Mouse (Mus musculus) CH12.LX (cell line): ENCODE measurements around the gene Timd4.

Source experiments
- CHD2 ChIP-seq: IDR thresholded peaks from 2 replicates; pipeline ENCODE4 v1.6.1; 2011; ENCODE audit warnings: low read length, improper control_type of control experiment
- CTCF ChIP-seq, 2 experiments: IDR thresholded peaks in 1 of 2; conservative IDR thresholded peaks in 1 of 2; 2 replicates each; pipeline ENCODE4 v1.5.1; 2011 to 2012; ENCODE audit warnings: low read depth in 2 of 2, low read length in 2 of 2, improper control_type of control experiment in 1 of 2, inconsistent platforms in 1 of 2, mild to moderate bottlenecking in 1 of 2, moderate library complexity in 1 of 2
- EP300 ChIP-seq: IDR thresholded peaks from 2 replicates; pipeline ENCODE4 v1.6.1; 2011; ENCODE audit warnings: low read length, improper control_type of control experiment
- GABPA ChIP-seq: IDR thresholded peaks from 2 replicates; pipeline ENCODE4 v1.6.1; 2012; ENCODE audit warnings: low read depth, low read length, improper control_type of control experiment, inconsistent platforms; ENCODE audit not compliant: insufficient replicate concordance
- JUN ChIP-seq: IDR thresholded peaks from 2 replicates; pipeline ENCODE4 v1.6.1; 2011; ENCODE audit warnings: low read depth, mild to moderate bottlenecking, low read length, improper control_type of control experiment, moderate library complexity; ENCODE audit not compliant: insufficient read depth
- JUND ChIP-seq: conservative IDR thresholded peaks from 2 replicates; pipeline ENCODE4 v1.6.1; 2011; ENCODE audit warnings: low read depth, low read length, improper control_type of control experiment
- MAX ChIP-seq: IDR thresholded peaks from 2 replicates; pipeline ENCODE4 v1.6.1; 2011; ENCODE audit warnings: low read length, improper control_type of control experiment
- MEF2A ChIP-seq: IDR thresholded peaks from 2 replicates; pipeline ENCODE4 v1.6.1; 2014; ENCODE audit warnings: low read depth, mild to moderate bottlenecking, inconsistent platforms, low read length, improper control_type of control experiment, borderline replicate concordance
- NELFE ChIP-seq: IDR thresholded peaks from 2 replicates; pipeline ENCODE4 v1.6.1; 2011; ENCODE audit warnings: low read depth, low read length, improper control_type of control experiment
- POLR2A ChIP-seq: IDR thresholded peaks from 2 replicates; pipeline ENCODE4 v1.6.1; 2011; ENCODE audit warnings: low read depth, mild to moderate bottlenecking, improper control_type of control experiment, low read length
- POLR2AphosphoS2 ChIP-seq: IDR thresholded peaks from 2 replicates; pipeline ENCODE4 v1.6.1; 2011; ENCODE audit warnings: low read depth, low read length, improper control_type of control experiment
- SMC3 ChIP-seq: IDR thresholded peaks from 2 replicates; pipeline ENCODE4 v1.6.1; 2011; ENCODE audit warnings: low read depth, low read length, improper control_type of control experiment
- TCF12 ChIP-seq: IDR thresholded peaks from 2 replicates; pipeline ENCODE4 v1.6.1; 2014; ENCODE audit warnings: low read depth, mild to moderate bottlenecking, inconsistent platforms, low read length, improper control_type of control experiment
- ZNF384 ChIP-seq: IDR thresholded peaks from 2 replicates; pipeline ENCODE4 v1.6.1; 2012; ENCODE audit warnings: low read depth, low read length, improper control_type of control experiment, inconsistent platforms

GRCm38 (mm10) chr11:46868594-46868993 is 58.0 kb downstream of the Timd4 start:
- TF ChIP-seq POLR2A = no peak
- no peak for TF ChIP-seq EP300
- no peak for TF ChIP-seq MAX
- no peak for TF ChIP-seq ZNF384
- TF ChIP-seq JUND = no peak
- TF ChIP-seq SMC3 = no peak
- no peak for TF ChIP-seq TCF12
- no peak for TF ChIP-seq CTCF (conservative IDR thresholded peaks at IDR 0.05 in 1 of 2, IDR thresholded peaks at IDR 0.05 in 1 of 2; ENCODE audit: low read depth in 2 of 2, low read length in 2 of 2)
- no peak for TF ChIP-seq NELFE
- no peak for TF ChIP-seq GABPA
- TF ChIP-seq MEF2A = no peak
- no peak for TF ChIP-seq POLR2AphosphoS2
- no peak for TF ChIP-seq CHD2
- no peak for TF ChIP-seq JUN
